Mouse (Mus musculus): ENCODE results near the gene Cdkn2c. TPM values are rescaled to one million over a fixed set of nuclear protein-coding genes. Genes with fewer than 3 reads are reported as not detected.

Gene Cdkn2c
- polyA plus RNA-seq, 1 experiment: 21.6 TPM

DNA sequence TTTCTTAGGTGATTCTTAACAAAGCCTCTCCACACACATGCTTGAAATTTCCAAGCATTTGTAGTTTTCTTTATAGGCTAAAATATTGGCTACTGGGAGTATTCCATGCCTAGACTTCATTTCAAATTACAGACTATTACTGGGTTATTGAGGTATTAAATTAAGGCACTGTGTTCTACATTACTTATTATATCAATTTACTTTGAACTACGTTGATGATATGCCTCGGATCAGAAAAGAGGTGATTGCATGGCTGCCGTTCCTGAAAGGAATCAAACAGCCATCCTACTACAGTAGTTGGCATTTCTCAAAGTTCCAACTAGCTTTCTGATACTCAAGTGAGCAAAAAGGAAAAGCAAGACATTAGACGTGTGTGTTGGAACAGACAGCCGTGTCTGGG is 4.7 kb downstream of the Cdkn2c start:
- no peak overlapping the region for H3K4me3 ChIP-seq (ENCODE audit: insufficient read depth, poor library complexity, severe bottlenecking)
- TF ChIP-seq MYOG (IDR thresholded peaks at IDR 0.05; ENCODE audit: control insufficient read depth, extremely low read depth, insufficient read length) (no peak), CTCF (IDR thresholded peaks at IDR 0.05; ENCODE audit: control insufficient read depth, insufficient read depth, insufficient read length) (no peak), FOSL1 (IDR thresholded peaks at IDR 0.05; ENCODE audit: insufficient read depth, low read length, poor library complexity, severe bottlenecking) (no peak), USF1 (IDR thresholded peaks at IDR 0.05; ENCODE audit: low read depth) (no peak), MYOD1 (IDR thresholded peaks at IDR 0.05; ENCODE audit: control insufficient read depth, insufficient read length, low read depth) (no peak), CEBPB (IDR thresholded peaks at IDR 0.05; ENCODE audit: low read depth) (no peak), MAX (IDR thresholded peaks at IDR 0.05) (no peak)
- peaks cover 51% of the 10 kb centered on the region for H3K79me2 ChIP-seq (ENCODE audit: control insufficient read depth, insufficient read depth)
- no peaks in the 10 kb centered on the region for H3K27me3 ChIP-seq (ENCODE audit: control insufficient read depth, insufficient read depth, insufficient read length)
- no peak overlapping the region for H3ac ChIP-seq (ENCODE audit: control insufficient read depth, insufficient read length, low read depth)
- peaks cover 11% of the 10 kb centered on the region for H3K36me3 ChIP-seq (ENCODE audit: control insufficient read depth, insufficient read depth)
- peaks cover 36% of the 10 kb centered on the region for H3K79me3 ChIP-seq (ENCODE audit: low read depth)

DNA sequence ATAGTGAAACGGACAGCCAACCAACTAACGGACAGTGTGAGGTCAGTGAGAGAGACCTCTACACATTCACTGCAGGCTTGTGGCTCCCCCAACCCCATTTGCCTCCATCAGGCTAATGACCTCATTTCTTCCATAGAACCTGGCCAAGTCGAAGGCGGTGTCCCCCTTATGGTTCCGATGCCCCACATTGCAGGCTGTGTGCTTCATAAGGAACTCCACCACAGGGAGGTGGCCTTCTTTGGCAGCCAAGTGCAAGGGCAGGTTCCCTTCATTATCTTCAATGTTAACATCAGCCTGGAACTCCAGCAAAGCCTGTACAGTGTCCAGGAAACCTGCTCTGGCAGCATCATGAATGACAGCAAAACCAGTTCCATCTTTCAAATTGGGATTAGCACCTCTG is 5.8 kb downstream of the Cdkn2c start:
- Histone ChIP-seq H3ac (ENCODE audit: control insufficient read depth, insufficient read length, low read depth) (no peak overlapping the region), H3K4me3 (ENCODE audit: insufficient read depth, poor library complexity, severe bottlenecking) (no peak overlapping the region), H3K27me3 (ENCODE audit: control insufficient read depth, insufficient read depth, insufficient read length) (no peaks in the 10 kb centered on the region), H3K79me2 (ENCODE audit: control insufficient read depth, insufficient read depth) (peaks cover 50% of the 10 kb centered on the region), H3K36me3 (ENCODE audit: control insufficient read depth, insufficient read depth) (peaks cover 11% of the 10 kb centered on the region), H3K79me3 (ENCODE audit: low read depth) (peaks cover 36% of the 10 kb centered on the region)
- TF ChIP-seq CEBPB (IDR thresholded peaks at IDR 0.05; ENCODE audit: low read depth) (no peak), MAX (IDR thresholded peaks at IDR 0.05) (no peak), USF1 (IDR thresholded peaks at IDR 0.05; ENCODE audit: low read depth) (no peak), CTCF (IDR thresholded peaks at IDR 0.05; ENCODE audit: control insufficient read depth, insufficient read depth, insufficient read length) (no peak), MYOD1 (IDR thresholded peaks at IDR 0.05; ENCODE audit: control insufficient read depth, insufficient read length, low read depth) (no peak), FOSL1 (IDR thresholded peaks at IDR 0.05; ENCODE audit: insufficient read depth, low read length, poor library complexity, severe bottlenecking) (no peak), MYOG (IDR thresholded peaks at IDR 0.05; ENCODE audit: control insufficient read depth, extremely low read depth, insufficient read length) (no peak)

DNA sequence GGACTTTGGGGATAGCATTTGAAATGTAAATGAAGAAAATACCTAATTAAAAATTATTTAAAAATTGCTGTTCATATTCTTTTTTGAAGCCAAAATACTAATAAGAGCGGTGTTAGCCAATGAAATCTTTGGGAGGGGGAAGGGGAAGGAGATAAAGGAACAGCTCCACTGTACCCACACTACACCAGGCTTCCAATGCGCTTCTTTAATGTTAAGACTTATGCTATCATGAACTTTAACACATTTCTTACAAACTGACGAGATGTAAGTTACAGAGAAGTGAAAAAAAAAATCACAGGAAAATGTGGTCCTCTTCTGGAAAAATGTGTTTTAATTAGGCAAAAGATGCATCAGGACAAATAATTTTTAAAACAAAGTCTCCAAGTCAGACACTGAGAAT is 6.4 kb downstream of the Cdkn2c start:
- Histone ChIP-seq H3K4me3 (ENCODE audit: insufficient read depth, poor library complexity, severe bottlenecking) (no peak overlapping the region), H3K27me3 (ENCODE audit: control insufficient read depth, insufficient read depth, insufficient read length) (no peaks in the 10 kb centered on the region), H3K79me2 (ENCODE audit: control insufficient read depth, insufficient read depth) (peaks cover 44% of the 10 kb centered on the region), H3ac (ENCODE audit: control insufficient read depth, insufficient read length, low read depth) (no peak overlapping the region), H3K36me3 (ENCODE audit: control insufficient read depth, insufficient read depth) (peaks cover 11% of the 10 kb centered on the region), H3K79me3 (ENCODE audit: low read depth) (peaks cover 32% of the 10 kb centered on the region)
- TF ChIP-seq MYOD1 (IDR thresholded peaks at IDR 0.05; ENCODE audit: control insufficient read depth, insufficient read length, low read depth): no peak
- no peak for TF ChIP-seq MYOG (IDR thresholded peaks at IDR 0.05; ENCODE audit: control insufficient read depth, extremely low read depth, insufficient read length)
- TF ChIP-seq MAX (IDR thresholded peaks at IDR 0.05): no peak

DNA sequence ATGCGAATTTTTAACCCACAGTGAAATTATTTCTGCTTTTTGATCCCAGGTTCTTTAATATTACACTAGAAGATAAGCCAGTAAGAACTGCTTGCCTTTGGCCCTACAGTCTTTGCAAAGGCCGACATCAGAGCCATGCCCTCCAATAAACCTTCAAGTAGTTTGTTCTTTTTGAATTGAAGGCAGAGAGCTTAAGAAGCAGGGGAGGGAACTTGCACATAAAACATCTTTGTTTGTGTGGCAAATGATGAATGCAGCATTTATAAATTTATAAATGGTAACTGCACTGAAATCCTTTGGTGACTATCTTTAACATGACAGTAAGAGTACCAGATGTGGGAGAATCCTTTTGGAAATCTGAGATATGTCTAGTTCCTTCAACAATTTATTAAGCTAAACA is 7.4 kb downstream of the Cdkn2c start:
- peaks cover 22% of the 10 kb centered on the region for H3K79me3 ChIP-seq (ENCODE audit: low read depth)
- H3K36me3 ChIP-seq (ENCODE audit: control insufficient read depth, insufficient read depth): peaks cover 11% of the 10 kb centered on the region
- no peak overlapping the region for H3ac ChIP-seq (ENCODE audit: control insufficient read depth, insufficient read length, low read depth)
- H3K4me3 ChIP-seq (ENCODE audit: insufficient read depth, poor library complexity, severe bottlenecking): no peak overlapping the region
- TF ChIP-seq MYOD1 (IDR thresholded peaks at IDR 0.05; ENCODE audit: control insufficient read depth, insufficient read length, low read depth) (no peak), MYOG (IDR thresholded peaks at IDR 0.05; ENCODE audit: control insufficient read depth, extremely low read depth, insufficient read length) (no peak), USF1 (IDR thresholded peaks at IDR 0.05; ENCODE audit: low read depth) (no peak), MAX (IDR thresholded peaks at IDR 0.05) (no peak), CTCF (IDR thresholded peaks at IDR 0.05; ENCODE audit: control insufficient read depth, insufficient read depth, insufficient read length) (no peak), CEBPB (IDR thresholded peaks at IDR 0.05; ENCODE audit: low read depth) (no peak), FOSL1 (IDR thresholded peaks at IDR 0.05; ENCODE audit: insufficient read depth, low read length, poor library complexity, severe bottlenecking) (no peak)
- peaks cover 34% of the 10 kb centered on the region for H3K79me2 ChIP-seq (ENCODE audit: control insufficient read depth, insufficient read depth)
- H3K27me3 ChIP-seq (ENCODE audit: control insufficient read depth, insufficient read depth, insufficient read length): no peaks in the 10 kb centered on the region

DNA sequence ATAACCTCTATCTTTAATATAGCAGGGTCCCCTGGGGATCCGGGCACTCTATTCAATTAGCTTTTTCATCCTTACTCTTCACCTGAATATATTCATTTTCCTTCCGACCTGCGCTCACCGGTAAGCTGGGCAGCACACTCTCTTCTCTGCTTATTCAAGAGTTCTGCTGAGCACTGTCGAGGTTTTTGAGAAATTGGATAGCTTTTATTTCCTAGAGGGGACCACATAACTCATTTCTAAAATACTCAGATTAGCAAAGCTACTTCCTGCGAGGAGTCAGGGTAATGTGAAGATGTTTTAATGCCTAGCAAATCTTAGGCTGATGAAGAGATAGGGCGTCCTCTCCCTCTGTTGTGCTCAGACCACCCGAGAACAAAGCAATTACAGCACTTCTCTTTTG is 8.2 kb downstream of the Cdkn2c start:
- H3K4me3 ChIP-seq (ENCODE audit: insufficient read depth, poor library complexity, severe bottlenecking): no peak overlapping the region
- no peaks in the 10 kb centered on the region for H3K27me3 ChIP-seq (ENCODE audit: control insufficient read depth, insufficient read depth, insufficient read length)
- no peak overlapping the region for H3ac ChIP-seq (ENCODE audit: control insufficient read depth, insufficient read length, low read depth)
- H3K79me2 ChIP-seq (ENCODE audit: control insufficient read depth, insufficient read depth): peaks cover 27% of the 10 kb centered on the region
- H3K36me3 ChIP-seq (ENCODE audit: control insufficient read depth, insufficient read depth): peaks cover 11% of the 10 kb centered on the region
- H3K79me3 ChIP-seq (ENCODE audit: low read depth): peaks cover 14% of the 10 kb centered on the region
- no peak for TF ChIP-seq CEBPB (IDR thresholded peaks at IDR 0.05; ENCODE audit: low read depth)
- no peak for TF ChIP-seq MYOD1 (IDR thresholded peaks at IDR 0.05; ENCODE audit: control insufficient read depth, insufficient read length, low read depth)
- TF ChIP-seq MAX (IDR thresholded peaks at IDR 0.05): no peak
- TF ChIP-seq MYOG (IDR thresholded peaks at IDR 0.05; ENCODE audit: control insufficient read depth, extremely low read depth, insufficient read length): no peak
- no peak for TF ChIP-seq USF1 (IDR thresholded peaks at IDR 0.05; ENCODE audit: low read depth)
- no peak for TF ChIP-seq CTCF (IDR thresholded peaks at IDR 0.05; ENCODE audit: control insufficient read depth, insufficient read depth, insufficient read length)
- no peak for TF ChIP-seq FOSL1 (IDR thresholded peaks at IDR 0.05; ENCODE audit: insufficient read depth, low read length, poor library complexity, severe bottlenecking)

DNA sequence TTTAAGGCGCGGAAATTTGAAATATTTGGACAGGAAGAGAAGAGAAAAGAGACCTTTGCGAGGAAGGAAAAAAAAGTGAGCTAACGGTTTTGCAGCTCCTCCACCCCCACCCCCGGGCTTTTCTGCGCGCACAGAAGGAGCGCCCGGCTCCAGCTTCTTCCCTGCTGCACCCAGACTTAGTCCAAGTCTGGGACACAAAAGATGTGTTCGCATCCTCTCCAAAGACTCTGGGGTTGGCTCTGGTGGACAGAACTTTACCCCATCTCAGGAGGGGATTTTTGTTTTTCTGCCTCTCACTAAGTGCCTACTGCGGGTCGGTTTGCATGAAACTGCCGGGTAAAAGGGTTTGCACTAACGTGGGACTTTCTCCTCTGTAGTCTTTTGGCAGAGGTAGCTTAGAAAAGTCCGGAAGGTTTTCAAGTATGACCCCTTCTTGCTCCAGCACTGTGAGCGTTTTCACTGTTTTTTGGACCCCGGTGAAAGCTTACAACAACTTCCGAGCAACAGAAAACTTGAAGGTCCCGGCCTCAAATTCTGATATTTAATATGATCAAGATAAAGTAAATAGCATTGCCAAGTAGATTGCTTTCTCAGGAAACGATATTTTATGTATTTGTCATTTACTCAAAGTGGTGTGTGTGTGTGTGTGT is 9.0 kb downstream of the Cdkn2c start:
- H3K36me3 ChIP-seq (ENCODE audit: control insufficient read depth, insufficient read depth): peaks cover 11% of the 10 kb centered on the region
- peaks cover 9% of the 10 kb centered on the region for H3K79me3 ChIP-seq (ENCODE audit: low read depth)
- H3K4me3 ChIP-seq (ENCODE audit: insufficient read depth, poor library complexity, severe bottlenecking): no peak overlapping the region
- TF ChIP-seq USF1 (IDR thresholded peaks at IDR 0.05; ENCODE audit: low read depth) (no peak), MAX (IDR thresholded peaks at IDR 0.05) (no peak), MYOD1 (IDR thresholded peaks at IDR 0.05; ENCODE audit: control insufficient read depth, insufficient read length, low read depth) (no peak), CTCF (IDR thresholded peaks at IDR 0.05; ENCODE audit: control insufficient read depth, insufficient read depth, insufficient read length) (no peak), CEBPB (IDR thresholded peaks at IDR 0.05; ENCODE audit: low read depth) (no peak), MYOG (IDR thresholded peaks at IDR 0.05; ENCODE audit: control insufficient read depth, extremely low read depth, insufficient read length) (no peak), FOSL1 (IDR thresholded peaks at IDR 0.05; ENCODE audit: insufficient read depth, low read length, poor library complexity, severe bottlenecking) (no peak)
- no peak overlapping the region for H3ac ChIP-seq (ENCODE audit: control insufficient read depth, insufficient read length, low read depth)
- no peaks in the 10 kb centered on the region for H3K27me3 ChIP-seq (ENCODE audit: control insufficient read depth, insufficient read depth, insufficient read length)
- peaks cover 18% of the 10 kb centered on the region for H3K79me2 ChIP-seq (ENCODE audit: control insufficient read depth, insufficient read depth)

All from C2C12 (cell line).